Mouse (Mus musculus) CH12.LX (cell line): ENCODE measurements at regions not wholly inside any gene's neighbourhood (a gene's known extent, or its start where the extent isn't known, plus 50 kb on each side); places are given as distances from the start of the nearest gene placed in this dataset.

Experiments used
- BHLHE40 ChIP-seq: IDR thresholded peaks from 2 replicates; pipeline ENCODE4 v1.6.1; 2011; ENCODE audit warnings: mild to moderate bottlenecking, low read depth, low read length, improper control_type of control experiment
- CHD1 ChIP-seq: IDR thresholded peaks from 2 replicates; pipeline ENCODE4 v1.6.1; 2012; ENCODE audit warnings: low read depth, low read length, improper control_type of control experiment, inconsistent platforms
- CTCF ChIP-seq, 2 experiments: IDR thresholded peaks in 1 of 2; conservative IDR thresholded peaks in 1 of 2; 2 replicates each; pipeline ENCODE4 v1.5.1; 2011 to 2012; ENCODE audit warnings: low read depth in 2 of 2, low read length in 2 of 2, improper control_type of control experiment in 1 of 2, inconsistent platforms in 1 of 2, mild to moderate bottlenecking in 1 of 2, moderate library complexity in 1 of 2
- E2F4 ChIP-seq: IDR thresholded peaks from 2 replicates; pipeline ENCODE4 v1.6.1; 2011; ENCODE audit warnings: low read depth, low read length, improper control_type of control experiment; ENCODE audit not compliant: insufficient replicate concordance
- ETS1 ChIP-seq: conservative IDR thresholded peaks from 2 replicates; pipeline ENCODE4 v1.6.1; 2012; ENCODE audit warnings: low read depth, mild to moderate bottlenecking, inconsistent platforms, low read length, improper control_type of control experiment, moderate library complexity
- HCFC1 ChIP-seq: IDR thresholded peaks from 2 replicates; pipeline ENCODE4 v1.6.1; 2012; ENCODE audit warnings: low read depth, mild to moderate bottlenecking, inconsistent platforms, low read length, improper control_type of control experiment
- MEF2A ChIP-seq: IDR thresholded peaks from 2 replicates; pipeline ENCODE4 v1.6.1; 2014; ENCODE audit warnings: low read depth, mild to moderate bottlenecking, inconsistent platforms, low read length, improper control_type of control experiment, borderline replicate concordance
- POLR2A ChIP-seq: IDR thresholded peaks from 2 replicates; pipeline ENCODE4 v1.6.1; 2011; ENCODE audit warnings: low read depth, mild to moderate bottlenecking, improper control_type of control experiment, low read length
- SMC3 ChIP-seq: IDR thresholded peaks from 2 replicates; pipeline ENCODE4 v1.6.1; 2011; ENCODE audit warnings: low read depth, low read length, improper control_type of control experiment
- USF2 ChIP-seq: conservative IDR thresholded peaks from 2 replicates; pipeline ENCODE4 v1.6.1; 2011; ENCODE audit warnings: low read depth, low read length, improper control_type of control experiment
- ZNF384 ChIP-seq: IDR thresholded peaks from 2 replicates; pipeline ENCODE4 v1.6.1; 2012; ENCODE audit warnings: low read depth, low read length, improper control_type of control experiment, inconsistent platforms

DNA sequence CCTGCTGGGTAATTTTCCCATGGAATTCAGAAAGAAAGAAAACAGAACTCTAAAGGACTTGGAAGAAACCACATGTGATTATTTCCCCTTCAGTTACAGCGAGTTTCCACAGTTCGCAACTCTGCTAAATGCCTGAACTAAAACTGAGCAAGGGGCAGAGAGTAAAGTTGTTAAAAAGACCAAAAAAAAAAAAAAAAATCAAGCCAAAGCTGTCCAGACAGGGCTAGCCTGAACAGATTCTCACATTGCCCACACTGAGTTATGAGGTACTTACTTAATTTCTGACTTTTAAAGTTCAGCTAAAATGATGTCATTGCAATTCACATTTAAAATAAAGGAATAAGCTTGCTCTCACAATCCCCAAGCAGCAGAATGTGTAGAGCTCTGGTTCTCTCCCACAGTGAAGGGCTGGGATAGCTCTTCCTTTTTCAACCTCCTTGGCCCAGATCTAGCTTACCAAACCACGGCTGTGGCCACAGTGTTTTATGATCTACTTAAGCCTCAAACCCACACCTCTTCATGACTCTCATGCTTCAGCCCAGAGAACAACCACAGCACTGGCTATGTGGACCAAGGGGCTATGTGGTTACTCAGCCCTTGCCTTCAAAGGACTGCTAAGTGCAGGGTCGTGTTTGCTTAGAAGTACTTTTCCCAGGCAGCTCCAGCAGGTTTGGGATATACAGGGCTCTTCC is 90.8 kb downstream of the Atp6ap1l start:
- TF ChIP-seq BHLHE40 (no peak), POLR2A (no peak), USF2 (no peak), HCFC1 (no peak), SMC3 (no peak), CHD1 (no peak), MEF2A (no peak), ZNF384 (no peak), CTCF (conservative IDR thresholded peaks at IDR 0.05 in 1 of 2, IDR thresholded peaks at IDR 0.05 in 1 of 2; ENCODE audit: low read depth in 2 of 2, low read length in 2 of 2) (no peak), E2F4 (no peak), ETS1 (no peak)
